Mouse (Mus musculus) urinary bladder, postnatal 36 days (tissue): ENCODE measurements around the gene Tmem53.

ENCODE experiments used
- DNase-seq, 2 experiments: peaks; one replicate each; pipeline ENCODE4 v3.0.0; 2022; ENCODE audit warnings: low spot score in 2 of 2, mixed read lengths in 1 of 2

Tmem53 gene

GRCm38 (mm10) chr4:117314849-117315500, 63.2 kb downstream of the Tmem53 start:
- no peak for DNase-seq

- no peak for DNase-seq
Observed at GRCm38 (mm10) chr4:117316800-117317199, 65.0 kb downstream of the Tmem53 start.

GRCm38 (mm10) chr4:117317701-117318190, 66.0 kb downstream of the Tmem53 start:
- no peak for DNase-seq
